Mouse (Mus musculus) embryonic facial prominence, embryonic 14.5 days (tissue): ENCODE measurements at regions not wholly inside any gene's neighbourhood (a gene's known extent, or its start where the extent isn't known, plus 50 kb on each side); places are given as distances from the start of the nearest gene placed in this dataset.

Source experiments
- ATAC-seq: fragments of 200-750 bp; cut with Nextera tagmentation; 2 replicates; pipeline ENCODE4 v1.8.0; 2017; ENCODE audit warnings: low read depth, moderate number of reproducible peaks, moderate TSS enrichment
- DNase-seq: peaks from one replicate; pipeline ENCODE4 v3.0.0-alpha.2; 2015; ENCODE audit warnings: low spot score
- H3K27ac ChIP-seq: fragments of 300-500 bp; sonication (generic); replicated peaks from 2 replicates; pipeline ENCODE4 v1.5.1; 2014; ENCODE audit warnings: low read depth, mild to moderate bottlenecking, low read length, moderate library complexity
- H3K27me3 ChIP-seq: fragments of 300-500 bp; sonication (generic); replicated peaks from 2 replicates; pipeline ENCODE4 v1.6.1; 2014; ENCODE audit warnings: low read length; ENCODE audit not compliant: control insufficient read depth, insufficient read depth
- H3K36me3 ChIP-seq: fragments of 300-500 bp; sonication (generic); 2 replicates; pipeline ENCODE4 v1.6.1; 2014; ENCODE audit warnings: low read length, mixed read lengths; ENCODE audit not compliant: control insufficient read depth, insufficient read depth
- H3K4me1 ChIP-seq: fragments of 300-500 bp; sonication (generic); 2 replicates; pipeline ENCODE4 v1.6.1; 2014; ENCODE audit warnings: antibody characterized with exemption, low read length; ENCODE audit not compliant: control insufficient read depth, insufficient read depth
- H3K4me2 ChIP-seq: fragments of 300-500 bp; sonication (generic); 2 replicates; pipeline ENCODE4 v1.6.1; 2014; ENCODE audit warnings: low read depth, mild to moderate bottlenecking, low read length, moderate library complexity, mixed read lengths
- H3K4me3 ChIP-seq: fragments of 300-500 bp; sonication (generic); 2 replicates; pipeline ENCODE4 v1.5.1; 2014; ENCODE audit warnings: low read depth, mild to moderate bottlenecking, low read length
- H3K9ac ChIP-seq: fragments of 300-500 bp; sonication (generic); 2 replicates; pipeline ENCODE4 v1.6.1; 2014; ENCODE audit warnings: low read depth, mild to moderate bottlenecking, low read length, moderate library complexity, mixed read lengths
- H3K9me3 ChIP-seq: fragments of 300-500 bp; sonication (generic); 2 replicates; pipeline ENCODE4 v1.6.1; 2016; ENCODE audit warnings: low read length; ENCODE audit not compliant: control insufficient read depth
- WGBS: fragments of 180-500 bp; shearing (Covaris S2); extraction: QIAGEN DNeasy Blood & Tissue Kit; methylation state at CpG from one replicate; pipeline ENCODE4 v1.1.7; 2014; 5-methylcytosine and 5-hydroxymethylcytosine counted together

- WGBS: 50% methylated on average over 1 of the region's 1 CpGs
- Histone ChIP-seq H3K27ac (no peak overlapping the region), H3K36me3 (no peaks in the 10 kb centered on the region), H3K4me2 (no peak overlapping the region), H3K9me3 (no peaks in the 10 kb centered on the region), H3K9ac (no peak overlapping the region), H3K27me3 (no peaks in the 10 kb centered on the region), H3K4me1 (no peaks in the 10 kb centered on the region), H3K4me3 (no peak overlapping the region)
- DNase-seq (no peak), ATAC-seq (no peak)
Measured at GRCm38 (mm10) chr12:98354545-98354944, 86.1 kb downstream of the Gpr65 start.

DNA sequence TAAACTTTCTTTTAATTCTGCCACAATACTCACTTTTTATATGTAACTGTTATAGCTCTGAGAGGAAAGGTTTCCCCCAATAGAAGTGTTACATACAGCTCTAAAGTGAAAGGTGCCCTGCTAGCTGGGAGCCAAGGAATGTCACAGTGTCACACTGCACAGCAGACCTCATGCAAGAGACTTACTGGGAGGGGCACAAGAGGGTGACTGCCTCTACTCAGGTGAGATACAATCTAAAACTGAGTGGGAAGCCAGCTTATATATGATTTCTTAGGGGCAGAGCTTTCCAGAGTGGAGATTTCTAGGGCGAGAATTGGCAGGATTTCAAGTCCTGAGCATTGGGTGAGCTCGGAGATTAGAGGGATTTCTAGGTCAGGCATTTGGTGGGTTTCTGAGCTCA is 99.1 kb downstream of the Gpr65 start:
- no peak overlapping the region for H3K4me3 ChIP-seq
- 69% methylated on average over 2 of the region's 2 CpGs for WGBS
- H3K27me3 ChIP-seq: no peaks in the 10 kb centered on the region
- H3K4me1 ChIP-seq: no peaks in the 10 kb centered on the region
- H3K4me2 ChIP-seq: no peak overlapping the region
- ATAC-seq (no peak), DNase-seq (no peak)
- H3K9ac ChIP-seq: no peak overlapping the region
- no peak overlapping the region for H3K27ac ChIP-seq
- H3K9me3 ChIP-seq: no peaks in the 10 kb centered on the region
- no peaks in the 10 kb centered on the region for H3K36me3 ChIP-seq

- 76% methylated on average over 3 of the region's 3 CpGs for WGBS
Measured at GRCm38 (mm10) chr12:98370771-98371170, 102.3 kb downstream of the Gpr65 start.

GRCm38 (mm10) chr12:98375214-98375910 is 106.9 kb downstream of the Gpr65 start:
- Histone ChIP-seq H3K9ac (no peak overlapping the region), H3K4me2 (no peak overlapping the region), H3K36me3 (no peaks in the 10 kb centered on the region), H3K9me3 (no peaks in the 10 kb centered on the region), H3K4me3 (no peak overlapping the region), H3K27ac (no peak overlapping the region), H3K27me3 (no peaks in the 10 kb centered on the region), H3K4me1 (no peaks in the 10 kb centered on the region)
- ATAC-seq (no peak), DNase-seq (no peak)
- 89% methylated on average over 7 of the region's 7 CpGs for WGBS

More at GRCm38 (mm10) chr12:98370771-98371170, 102.3 kb downstream of the Gpr65 start:
- Histone ChIP-seq H3K4me2 (no peak overlapping the region), H3K4me3 (no peak overlapping the region), H3K36me3 (no peaks in the 10 kb centered on the region), H3K4me1 (no peaks in the 10 kb centered on the region), H3K27me3 (no peaks in the 10 kb centered on the region), H3K9ac (no peak overlapping the region), H3K9me3 (no peaks in the 10 kb centered on the region), H3K27ac (no peak overlapping the region)
- DNase-seq: no peak
- ATAC-seq: no peak
